Comparison of ENCODE assay signal across 38 mouse cellular contexts in genomic region chr4:120544896-120545295, GRCm38 (mm10). TPM values are rescaled to one million over a fixed set of nuclear protein-coding genes. Genes with fewer than 3 reads are reported as not detected.
"Had no signal": no experiment of that assay in that cellular context is flagged by ENCODE, and none has a peak within 500 bp of the region (broad histone marks: within the 10 kb centered on the region; RNA-seq: fewer than 3 reads in every experiment).

No protein-coding gene starts in this region.

- H3K4me3 ChIP-seq: embryonic facial prominence, embryonic 10.5 days; embryonic facial prominence, embryonic 12.5 days; embryonic facial prominence, embryonic 13.5 days; embryonic facial prominence, embryonic 15.5 days; erythroblast, embryonic 14.5 days; forebrain, embryonic 10.5 days; forebrain, embryonic 12.5 days; forebrain, embryonic 13.5 days; forebrain, embryonic 15.5 days; gastrocnemius, adult 2 months; heart, embryonic 10.5 days had no signal

- H3K27me3 ChIP-seq: embryonic facial prominence, embryonic 12.5 days; embryonic facial prominence, embryonic 13.5 days; embryonic facial prominence, embryonic 15.5 days; forebrain, embryonic 12.5 days; forebrain, embryonic 13.5 days; forebrain, embryonic 15.5 days had no signal

- H3K27ac ChIP-seq: embryonic facial prominence, embryonic 10.5 days; embryonic facial prominence, embryonic 12.5 days; embryonic facial prominence, embryonic 13.5 days; embryonic facial prominence, embryonic 15.5 days; forebrain, embryonic 10.5 days; forebrain, embryonic 12.5 days; forebrain, embryonic 13.5 days; forebrain, embryonic 15.5 days; gastrocnemius, adult 2 months; heart, embryonic 10.5 days had no signal

- DNase-seq: cerebellum, adult 9-10 months; cerebellum, adult 9-11 months; cerebellum, postnatal 10 days; cerebellum, postnatal 14 days; cerebellum, postnatal 25 days; cerebellum, postnatal 36 days; embryo, embryonic 11 days; forebrain, postnatal 0 days; gastrocnemius, adult 2 months; gastrocnemius, postnatal 10 days; gastrocnemius, postnatal 14 days; gastrocnemius, postnatal 25 days; gastrocnemius, postnatal 36 days; heart, adult 11 months; heart, adult 18-20 months had no signal

- H3K9ac ChIP-seq: embryonic facial prominence, embryonic 12.5 days; embryonic facial prominence, embryonic 13.5 days; embryonic facial prominence, embryonic 15.5 days; forebrain, embryonic 12.5 days; forebrain, embryonic 13.5 days; forebrain, embryonic 15.5 days; forebrain, postnatal 0 days had no signal

- H3K4me1 ChIP-seq: embryonic facial prominence, embryonic 10.5 days; embryonic facial prominence, embryonic 12.5 days; embryonic facial prominence, embryonic 13.5 days; embryonic facial prominence, embryonic 15.5 days; forebrain, embryonic 10.5 days; forebrain, embryonic 12.5 days; forebrain, embryonic 13.5 days; forebrain, embryonic 15.5 days; heart, embryonic 10.5 days had no signal

RNA-seq across cellular contexts. Expression of gene Slfnl1, which starts 12.9 kb away (rescaled TPM):
- total RNA-seq: forebrain, postnatal 0 days; gastrocnemius, postnatal 14 days; gastrocnemius, postnatal 25 days; granulocyte monocyte progenitor cell, adult 5-6 weeks; heart, adult 18-20 months had no signal
- polyA plus RNA-seq: embryonic facial prominence, embryonic 10.5 days; embryonic facial prominence, embryonic 11.5 days; embryonic facial prominence, embryonic 12.5 days; embryonic facial prominence, embryonic 13.5 days; embryonic facial prominence, embryonic 14.5 days; erythroblast, embryonic 14.5 days; forebrain, embryonic 10.5 days; forebrain, embryonic 11.5 days; forebrain, embryonic 12.5 days; forebrain, embryonic 13.5 days; forebrain, embryonic 14.5 days; forebrain, embryonic 15.5 days; forebrain, embryonic 16.5 days; forebrain, postnatal 0 days; heart, embryonic 11.5 days had no signal

RNA-seq across cellular contexts. Expression of gene Gm8439, which starts 43.6 kb away (rescaled TPM):
- total RNA-seq: common myeloid progenitor, adult 5-6 weeks; forebrain, postnatal 0 days; gastrocnemius, adult 18-20 months; gastrocnemius, adult 2 months; gastrocnemius, adult 8-10 months; gastrocnemius, postnatal 10 days; gastrocnemius, postnatal 14 days; gastrocnemius, postnatal 25 days; gastrocnemius, postnatal 36 days; gastrocnemius, postnatal 4 days; granulocyte monocyte progenitor cell, adult 5-6 weeks; heart, adult 18-20 months had no signal
- polyA plus RNA-seq: cortical plate, adult 2 months; embryonic facial prominence, embryonic 10.5 days; embryonic facial prominence, embryonic 11.5 days; embryonic facial prominence, embryonic 12.5 days; embryonic facial prominence, embryonic 13.5 days; embryonic facial prominence, embryonic 14.5 days; embryonic facial prominence, embryonic 15.5 days; erythroblast, embryonic 14.5 days; forebrain, embryonic 10.5 days; forebrain, embryonic 11.5 days; forebrain, embryonic 12.5 days; forebrain, embryonic 13.5 days; forebrain, embryonic 14.5 days; forebrain, embryonic 15.5 days; forebrain, embryonic 16.5 days; forebrain, postnatal 0 days; frontal cortex, adult 2 months had no signal
